Mouse (Mus musculus): ENCODE measurements at regions not wholly inside any gene's neighbourhood (a gene's known extent, or its start where the extent isn't known, plus 50 kb on each side); places are given as distances from the start of the nearest gene placed in this dataset.
A peak's percentile ranks its signal among the peaks of the same experiment; 100 is the strongest.

GRCm38 (mm10) chr5:134006470-134007126 lies 92.9 kb upstream of the Castor2 start:
- H3K27ac ChIP-seq: no peak overlapping the region
- ATAC-seq (ENCODE audit: low FRiP score): peak; percentile 81; the same call in 1 of the 2 replicates
- 2% methylated on average over 14 of the region's 14 CpGs for WGBS

GRCm38 (mm10) chr5:134006001-134006400 lies 93.5 kb upstream of the Castor2 start:
- no peak overlapping the region for H3K4me2 ChIP-seq (replicated peaks)
- no peak overlapping the region for H3K4me3 ChIP-seq (replicated peaks; ENCODE audit: low read length)
- 33% methylated on average over 3 of the region's 3 CpGs for WGBS
- no peaks in the 10 kb centered on the region for H3K27me3 ChIP-seq (ENCODE audit: control insufficient read depth, insufficient read depth, low read length)
- no peak overlapping the region for H3K9ac ChIP-seq
- DNase-seq (ENCODE audit: low spot score): no peak
- no peak for ATAC-seq (ENCODE audit: low FRiP score)
- no peak overlapping the region for H3K27ac ChIP-seq
- H3K9me3 ChIP-seq (ENCODE audit: control insufficient read depth, low read length): no peaks in the 10 kb centered on the region
- H3K36me3 ChIP-seq (replicated peaks; ENCODE audit: control insufficient read depth, insufficient read depth): no peaks in the 10 kb centered on the region
- peaks cover 11% of the 10 kb centered on the region; the same call in 1 of the 2 replicates for H3K4me1 ChIP-seq (replicated peaks; ENCODE audit: control insufficient read depth, insufficient read depth, low read length)

More at GRCm38 (mm10) chr5:134006470-134007126, 92.9 kb upstream of the Castor2 start:
- DNase-seq (ENCODE audit: low spot score): peak; percentile 99
- no peaks in the 10 kb centered on the region for H3K27me3 ChIP-seq (ENCODE audit: control insufficient read depth, insufficient read depth, low read length)
- H3K4me2 ChIP-seq (replicated peaks): peak overlapping the region; percentile 35
- H3K36me3 ChIP-seq (replicated peaks; ENCODE audit: control insufficient read depth, insufficient read depth): no peaks in the 10 kb centered on the region
- no peak overlapping the region for H3K9ac ChIP-seq
- no peaks in the 10 kb centered on the region for H3K9me3 ChIP-seq (ENCODE audit: control insufficient read depth, low read length)
- no peak overlapping the region for H3K4me3 ChIP-seq (replicated peaks; ENCODE audit: low read length)
- H3K4me1 ChIP-seq (replicated peaks; ENCODE audit: control insufficient read depth, insufficient read depth, low read length): peaks cover 11% of the 10 kb centered on the region; the same call in 1 of the 2 replicates

- H3K9ac ChIP-seq: no peak overlapping the region
- H3K27ac ChIP-seq: no peak overlapping the region
- H3K9me3 ChIP-seq (ENCODE audit: control insufficient read depth, low read length): no peaks in the 10 kb centered on the region
- H3K4me2 ChIP-seq (replicated peaks): no peak overlapping the region
- H3K4me1 ChIP-seq (replicated peaks; ENCODE audit: control insufficient read depth, insufficient read depth, low read length): no peaks in the 10 kb centered on the region
- H3K4me3 ChIP-seq (replicated peaks; ENCODE audit: low read length): no peak overlapping the region
- H3K27me3 ChIP-seq (ENCODE audit: control insufficient read depth, insufficient read depth, low read length): no peaks in the 10 kb centered on the region
- no peak for DNase-seq (ENCODE audit: low spot score)
- no peaks in the 10 kb centered on the region for H3K36me3 ChIP-seq (replicated peaks; ENCODE audit: control insufficient read depth, insufficient read depth)
- 9% methylated on average over 3 of the region's 3 CpGs for WGBS
- no peak for ATAC-seq (ENCODE audit: low FRiP score)
These were observed 99.4 kb upstream of the Castor2 start for GRCm38 (mm10) chr5:134000100-134000499.

- Histone ChIP-seq H3K27ac (no peak overlapping the region), H3K36me3 (replicated peaks; ENCODE audit: control insufficient read depth, insufficient read depth) (no peaks in the 10 kb centered on the region), H3K4me1 (replicated peaks; ENCODE audit: control insufficient read depth, insufficient read depth, low read length) (no peaks in the 10 kb centered on the region), H3K9me3 (ENCODE audit: control insufficient read depth, low read length) (no peaks in the 10 kb centered on the region), H3K9ac (no peak overlapping the region), H3K4me2 (replicated peaks) (no peak overlapping the region), H3K27me3 (ENCODE audit: control insufficient read depth, insufficient read depth, low read length) (no peaks in the 10 kb centered on the region), H3K4me3 (replicated peaks; ENCODE audit: low read length) (no peak overlapping the region)
- DNase-seq (ENCODE audit: low spot score) (no peak), ATAC-seq (ENCODE audit: low FRiP score) (no peak)
- WGBS: 9% methylated on average over 5 of the region's 5 CpGs
These were observed 99.8 kb upstream of the Castor2 start for GRCm38 (mm10) chr5:133999698-134000097.

GRCm38 (mm10) chr5:133991994-133992393 lies 107.5 kb upstream of the Castor2 start:
- DNase-seq (ENCODE audit: low spot score): no peak
- H3K9me3 ChIP-seq (ENCODE audit: control insufficient read depth, low read length): no peaks in the 10 kb centered on the region
- no peak for ATAC-seq (ENCODE audit: low FRiP score)
- H3K27me3 ChIP-seq (ENCODE audit: control insufficient read depth, insufficient read depth, low read length): 0 out of 2 replicates have a peak, but pooled peaks cover 4% of the 10 kb centered on the region
- H3K4me1 ChIP-seq (replicated peaks; ENCODE audit: control insufficient read depth, insufficient read depth, low read length): 0 out of 2 replicates have a peak, but pooled peaks cover 4% of the 10 kb centered on the region
- WGBS: 39% methylated on average over 2 of the region's 2 CpGs
- no peak overlapping the region for H3K27ac ChIP-seq
- no peak overlapping the region for H3K9ac ChIP-seq
- no peaks in the 10 kb centered on the region for H3K36me3 ChIP-seq (replicated peaks; ENCODE audit: control insufficient read depth, insufficient read depth)
- no peak overlapping the region for H3K4me3 ChIP-seq (replicated peaks; ENCODE audit: low read length)
- H3K4me2 ChIP-seq (replicated peaks): no peak overlapping the region

- 0 out of 2 replicates have a peak, but pooled peaks cover 4% of the 10 kb centered on the region for H3K27me3 ChIP-seq (ENCODE audit: control insufficient read depth, insufficient read depth, low read length)
- H3K4me2 ChIP-seq (replicated peaks): no peak overlapping the region
- WGBS: 14% methylated on average over 3 of the region's 3 CpGs
- H3K9me3 ChIP-seq (ENCODE audit: control insufficient read depth, low read length): no peaks in the 10 kb centered on the region
- no peak overlapping the region for H3K4me3 ChIP-seq (replicated peaks; ENCODE audit: low read length)
- H3K9ac ChIP-seq: no peak overlapping the region
- DNase-seq (ENCODE audit: low spot score) (peak; percentile 51), ATAC-seq (ENCODE audit: low FRiP score) (no peak)
- H3K27ac ChIP-seq: no peak overlapping the region
- H3K4me1 ChIP-seq (replicated peaks; ENCODE audit: control insufficient read depth, insufficient read depth, low read length): 0 out of 2 replicates have a peak, but pooled peaks cover 4% of the 10 kb centered on the region
- no peaks in the 10 kb centered on the region for H3K36me3 ChIP-seq (replicated peaks; ENCODE audit: control insufficient read depth, insufficient read depth)
These were observed 108.0 kb upstream of the Castor2 start for GRCm38 (mm10) chr5:133991556-133991955.

- WGBS: 3% methylated on average over 15 of the region's 15 CpGs
These were observed 116.1 kb upstream of the Castor2 start for GRCm38 (mm10) chr5:133983249-133983966.

GRCm38 (mm10) chr5:133970421-133970914 lies 129.0 kb upstream of the Castor2 start:
- WGBS: 73% methylated on average over 12 of the region's 12 CpGs
- no peak for ATAC-seq (ENCODE audit: low FRiP score)
- no peaks in the 10 kb centered on the region for H3K36me3 ChIP-seq (replicated peaks; ENCODE audit: control insufficient read depth, insufficient read depth)
- H3K4me2 ChIP-seq (replicated peaks): no peak overlapping the region
- DNase-seq (ENCODE audit: low spot score): no peak
- H3K4me1 ChIP-seq (replicated peaks; ENCODE audit: control insufficient read depth, insufficient read depth, low read length): no peaks in the 10 kb centered on the region
- H3K9ac ChIP-seq: no peak overlapping the region
- H3K27me3 ChIP-seq (ENCODE audit: control insufficient read depth, insufficient read depth, low read length): no peaks in the 10 kb centered on the region
- H3K4me3 ChIP-seq (replicated peaks; ENCODE audit: low read length): no peak overlapping the region
- H3K27ac ChIP-seq: no peak overlapping the region
- peaks cover 19% of the 10 kb centered on the region for H3K9me3 ChIP-seq (ENCODE audit: control insufficient read depth, low read length)

More at GRCm38 (mm10) chr5:133983249-133983966, 116.1 kb upstream of the Castor2 start:
- peak; percentile 53; the same call in 1 of the 2 replicates for ATAC-seq (ENCODE audit: low FRiP score)
- Histone ChIP-seq H3K9me3 (ENCODE audit: control insufficient read depth, low read length) (no peaks in the 10 kb centered on the region), H3K27me3 (ENCODE audit: control insufficient read depth, insufficient read depth, low read length) (0 out of 2 replicates have a peak, but pooled peaks cover 12% of the 10 kb centered on the region), H3K27ac (peak overlapping the region; percentile 66), H3K36me3 (replicated peaks; ENCODE audit: control insufficient read depth, insufficient read depth) (no peaks in the 10 kb centered on the region), H3K9ac (no peak overlapping the region), H3K4me1 (replicated peaks; ENCODE audit: control insufficient read depth, insufficient read depth, low read length) (peaks cover 17% of the 10 kb centered on the region), H3K4me2 (replicated peaks) (peak overlapping the region; percentile 22; the same call in 1 of the 2 replicates), H3K4me3 (replicated peaks; ENCODE audit: low read length) (no peak overlapping the region)
- peak; percentile 44 for DNase-seq (ENCODE audit: low spot score)

GRCm38 (mm10) chr5:133963301-133963700 lies 136.2 kb upstream of the Castor2 start:
- no peaks in the 10 kb centered on the region for H3K36me3 ChIP-seq (replicated peaks; ENCODE audit: control insufficient read depth, insufficient read depth)
- no peaks in the 10 kb centered on the region for H3K27me3 ChIP-seq (ENCODE audit: control insufficient read depth, insufficient read depth, low read length)
- no peaks in the 10 kb centered on the region for H3K4me1 ChIP-seq (replicated peaks; ENCODE audit: control insufficient read depth, insufficient read depth, low read length)
- WGBS: 80% methylated on average over 5 of the region's 5 CpGs
- H3K4me2 ChIP-seq (replicated peaks): no peak overlapping the region
- DNase-seq (ENCODE audit: low spot score) (no peak), ATAC-seq (ENCODE audit: low FRiP score) (no peak)
- peaks cover 20% of the 10 kb centered on the region for H3K9me3 ChIP-seq (ENCODE audit: control insufficient read depth, low read length)
- no peak overlapping the region for H3K4me3 ChIP-seq (replicated peaks; ENCODE audit: low read length)
- H3K27ac ChIP-seq: no peak overlapping the region
- no peak overlapping the region for H3K9ac ChIP-seq

Data from hindbrain, embryonic 14.5 days (tissue).